Mouse (Mus musculus): ENCODE data around the gene Grwd1. TPM values are rescaled to one million over a fixed set of nuclear protein-coding genes. Genes with fewer than 3 reads are reported as not detected.
A peak's percentile ranks its signal among the peaks of the same experiment; 100 is the strongest.

Gene Grwd1
- polyA plus RNA-seq, 1 experiment: 12.1 TPM

DNA sequence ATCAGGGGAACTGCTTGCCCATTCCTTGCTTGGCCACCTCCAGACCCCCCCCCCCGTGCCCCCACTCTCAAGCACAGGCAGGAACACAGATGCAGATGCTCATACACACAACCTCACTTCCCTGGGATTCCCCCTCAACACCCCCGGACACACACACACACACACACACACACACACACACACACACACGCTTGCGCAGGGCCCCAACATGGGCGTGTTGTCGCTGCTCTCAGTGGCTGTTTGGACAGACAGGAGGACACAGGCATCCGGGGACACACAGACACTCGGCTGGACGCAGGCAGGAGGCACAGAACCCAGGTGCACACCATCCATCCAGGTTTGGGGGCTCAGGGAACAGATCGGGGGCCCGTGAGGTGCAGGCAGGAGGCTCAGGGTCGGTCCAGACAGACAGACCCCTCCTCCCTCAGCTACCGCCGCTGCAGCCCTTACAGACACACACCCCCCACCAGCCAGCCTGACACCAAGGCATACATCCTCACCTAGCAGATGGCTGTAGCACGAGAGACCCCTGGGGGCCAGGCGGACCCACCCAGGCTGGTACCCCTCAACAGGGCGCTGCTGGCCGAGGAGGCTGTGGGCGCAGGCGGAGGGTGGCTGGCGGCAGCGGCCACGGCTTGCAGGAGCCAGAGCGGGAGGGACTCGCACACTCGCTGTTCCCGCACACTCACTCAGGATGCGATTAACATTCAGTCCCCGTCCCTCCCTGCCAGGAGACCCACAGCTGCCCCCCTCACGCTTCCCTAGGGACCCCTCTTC lies 39.7 kb upstream of the Grwd1 start:
- no peaks in the 10 kb centered on the region for H3K27me3 ChIP-seq (ENCODE audit: control insufficient read depth, insufficient read depth, low read length)

DNA sequence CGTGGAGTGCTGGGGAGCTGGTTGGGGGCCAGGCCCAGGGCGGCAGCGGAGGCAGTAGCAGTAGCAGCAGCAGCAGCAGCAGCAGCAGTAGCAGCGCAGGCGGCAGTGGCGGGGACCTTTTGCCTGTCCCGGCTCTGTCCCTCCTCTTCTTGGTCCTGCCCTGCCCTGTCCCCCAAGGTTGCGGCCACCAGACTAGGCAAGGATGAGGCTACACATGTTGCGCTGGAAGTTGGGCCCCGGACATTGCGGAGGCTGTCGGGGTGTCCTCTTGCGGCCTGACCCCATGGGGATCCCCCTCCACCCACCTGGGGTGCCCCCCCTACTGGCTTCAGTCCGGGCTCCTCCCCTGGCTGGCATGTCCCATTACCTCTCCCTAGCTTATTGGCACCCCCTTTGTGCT lies 39.0 kb upstream of the Grwd1 start:
- TF ChIP-seq POLR2A (IDR thresholded peaks at IDR 0.05; ENCODE audit: control insufficient read depth, low read depth, low read length): no peak
- TF ChIP-seq CTCF (IDR thresholded peaks at IDR 0.05; ENCODE audit: control insufficient read depth, insufficient read depth, insufficient replicate concordance, low read depth, low read length): no peak
- no peaks in the 10 kb centered on the region for H3K36me3 ChIP-seq (ENCODE audit: control insufficient read depth, insufficient read depth, low read length)
- no peaks in the 10 kb centered on the region for H3K27me3 ChIP-seq (ENCODE audit: control insufficient read depth, insufficient read depth, low read length)
- peak overlapping the region; percentile 8; the same call in 1 of the 2 replicates for H3K4me3 ChIP-seq (ENCODE audit: control insufficient read depth, low read depth, low read length)
- H3K4me1 ChIP-seq (ENCODE audit: control insufficient read depth, insufficient read depth, low read length): peaks cover 52% of the 10 kb centered on the region
- H3K27ac ChIP-seq (ENCODE audit: control insufficient read depth, insufficient read depth, low read depth, low read length): no peak overlapping the region

More for the DNA sequence above, 39.7 kb upstream of the Grwd1 start:
- no peak overlapping the region for H3K27ac ChIP-seq (ENCODE audit: control insufficient read depth, insufficient read depth, low read depth, low read length)
- TF ChIP-seq POLR2A (IDR thresholded peaks at IDR 0.05; ENCODE audit: control insufficient read depth, low read depth, low read length) (no peak; the same call in 1 of the 2 replicates), CTCF (IDR thresholded peaks at IDR 0.05; ENCODE audit: control insufficient read depth, insufficient read depth, insufficient replicate concordance, low read depth, low read length) (no peak)
- H3K4me3 ChIP-seq (ENCODE audit: control insufficient read depth, low read depth, low read length): no peak overlapping the region
- no peaks in the 10 kb centered on the region for H3K36me3 ChIP-seq (ENCODE audit: control insufficient read depth, insufficient read depth, low read length)
- peaks cover 52% of the 10 kb centered on the region for H3K4me1 ChIP-seq (ENCODE audit: control insufficient read depth, insufficient read depth, low read length)

DNA sequence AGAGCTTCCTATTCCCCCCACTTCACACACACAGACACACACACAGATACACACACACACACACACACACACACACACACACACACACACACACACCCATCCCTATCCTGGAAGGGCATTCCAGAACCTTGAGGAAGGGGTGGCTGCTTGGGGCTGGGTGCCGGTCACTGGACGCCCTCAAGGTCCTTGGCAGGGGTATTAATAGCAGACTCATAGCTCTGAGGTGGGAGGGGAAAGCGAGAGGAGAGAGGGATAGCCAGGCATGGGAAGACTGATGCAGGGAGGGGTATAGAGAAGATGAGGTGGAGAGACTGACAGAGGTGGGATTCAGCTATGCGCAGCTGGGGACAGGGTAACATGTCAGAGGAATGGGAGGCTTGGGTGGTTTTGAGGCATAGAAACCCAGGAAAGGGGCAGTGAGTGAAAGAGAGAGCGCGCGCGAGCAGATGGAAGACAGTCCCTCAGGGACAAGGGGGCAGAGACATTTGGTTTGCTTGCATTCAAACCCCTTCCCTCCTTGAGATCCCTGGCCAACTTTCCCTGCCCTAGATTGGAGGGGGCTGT lies 38.4 kb upstream of the Grwd1 start:
- Histone ChIP-seq H3K4me1 (ENCODE audit: control insufficient read depth, insufficient read depth, low read length) (peaks cover 51% of the 10 kb centered on the region), H3K4me3 (ENCODE audit: control insufficient read depth, low read depth, low read length) (no peak overlapping the region), H3K27ac (ENCODE audit: control insufficient read depth, insufficient read depth, low read depth, low read length) (no peak overlapping the region), H3K27me3 (ENCODE audit: control insufficient read depth, insufficient read depth, low read length) (no peaks in the 10 kb centered on the region), H3K36me3 (ENCODE audit: control insufficient read depth, insufficient read depth, low read length) (no peaks in the 10 kb centered on the region)
- TF ChIP-seq POLR2A (IDR thresholded peaks at IDR 0.05; ENCODE audit: control insufficient read depth, low read depth, low read length) (no peak), CTCF (IDR thresholded peaks at IDR 0.05; ENCODE audit: control insufficient read depth, insufficient read depth, insufficient replicate concordance, low read depth, low read length) (no peak)

DNA sequence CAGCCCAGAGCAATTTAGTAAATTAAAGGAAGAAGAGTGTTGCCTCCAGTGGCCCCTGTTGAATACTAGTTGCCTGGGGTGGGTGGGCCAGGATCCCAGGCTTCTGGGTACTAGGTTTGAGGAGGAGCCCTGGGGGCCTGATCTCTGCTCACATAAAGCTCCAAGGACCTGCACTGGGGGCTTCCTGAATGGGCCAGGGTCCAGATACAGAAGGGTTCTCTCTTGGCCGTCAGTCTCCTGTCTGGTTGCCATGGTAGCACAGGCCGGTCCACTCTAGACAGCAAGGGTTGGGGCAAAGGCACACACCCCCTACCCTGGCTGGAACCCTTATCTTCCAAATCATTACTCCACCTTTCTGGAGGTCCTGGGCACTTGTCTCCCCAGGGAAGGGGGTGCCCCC lies 37.1 kb upstream of the Grwd1 start:
- Histone ChIP-seq H3K36me3 (ENCODE audit: control insufficient read depth, insufficient read depth, low read length) (no peaks in the 10 kb centered on the region), H3K27me3 (ENCODE audit: control insufficient read depth, insufficient read depth, low read length) (no peaks in the 10 kb centered on the region), H3K4me3 (ENCODE audit: control insufficient read depth, low read depth, low read length) (no peak overlapping the region; the same call in 1 of the 2 replicates), H3K4me1 (ENCODE audit: control insufficient read depth, insufficient read depth, low read length) (peaks cover 38% of the 10 kb centered on the region), H3K27ac (ENCODE audit: control insufficient read depth, insufficient read depth, low read depth, low read length) (no peak overlapping the region)
- no peak; the same call in 1 of the 2 replicates for TF ChIP-seq POLR2A (IDR thresholded peaks at IDR 0.05; ENCODE audit: control insufficient read depth, low read depth, low read length)
- TF ChIP-seq CTCF (IDR thresholded peaks at IDR 0.05; ENCODE audit: control insufficient read depth, insufficient read depth, insufficient replicate concordance, low read depth, low read length): no peak

DNA sequence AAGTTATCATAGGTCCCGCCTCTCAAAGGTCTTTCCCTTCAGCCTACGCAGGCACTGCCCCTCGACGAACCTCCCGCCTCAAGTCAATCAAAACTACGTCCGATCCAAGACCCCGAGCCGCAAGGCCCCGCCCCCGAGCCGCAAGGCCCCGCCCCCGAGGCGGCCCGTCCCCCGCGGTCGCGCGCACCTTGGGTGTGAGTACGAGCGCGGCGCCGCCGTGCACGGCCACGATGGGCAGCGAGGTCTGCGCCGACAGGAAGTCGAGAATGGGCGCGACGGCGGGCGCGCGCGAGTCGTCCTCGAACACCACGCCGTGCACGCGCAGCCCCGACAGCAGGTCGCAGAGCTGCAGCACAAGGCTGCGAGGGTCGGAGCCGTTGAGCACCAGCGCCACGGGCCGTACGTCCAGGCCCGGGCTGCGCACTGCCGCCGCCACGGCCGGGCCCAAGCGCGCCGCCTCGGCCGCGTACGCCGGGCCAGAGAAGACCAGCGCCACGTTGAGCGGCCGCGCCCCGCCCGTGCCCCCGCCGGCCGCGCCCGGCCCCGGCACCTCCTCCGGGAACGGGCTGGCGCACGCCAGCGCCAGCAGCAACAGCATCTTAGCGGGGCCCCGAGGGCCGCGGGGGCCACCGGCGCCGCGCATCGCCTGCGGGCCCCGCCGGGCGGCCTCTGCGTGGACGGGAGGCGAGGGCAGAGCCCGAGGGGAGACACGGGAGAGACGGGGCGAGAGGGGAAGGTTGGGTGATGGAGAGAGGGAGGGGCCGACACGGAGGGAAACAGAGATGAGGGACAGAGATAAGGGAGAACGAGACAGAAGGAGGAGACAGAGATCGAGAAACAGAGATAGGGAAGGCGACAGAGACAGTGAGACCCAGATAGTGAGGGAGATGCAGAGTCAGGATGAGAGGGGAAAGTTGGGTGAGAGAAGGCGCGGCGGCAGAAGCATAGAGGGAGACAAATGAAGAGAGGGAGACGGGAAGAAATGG lies 35.5 kb upstream of the Grwd1 start:
- Histone ChIP-seq H3K27me3 (ENCODE audit: control insufficient read depth, insufficient read depth, low read length) (no peaks in the 10 kb centered on the region), H3K27ac (ENCODE audit: control insufficient read depth, insufficient read depth, low read depth, low read length) (peak overlapping the region; percentile 88), H3K4me1 (ENCODE audit: control insufficient read depth, insufficient read depth, low read length) (peaks cover 33% of the 10 kb centered on the region), H3K4me3 (ENCODE audit: control insufficient read depth, low read depth, low read length) (peak overlapping the region; percentile 97), H3K36me3 (ENCODE audit: control insufficient read depth, insufficient read depth, low read length) (no peaks in the 10 kb centered on the region)
- TF ChIP-seq CTCF (IDR thresholded peaks at IDR 0.05; ENCODE audit: control insufficient read depth, insufficient read depth, insufficient replicate concordance, low read depth, low read length): no peak
- peak; percentile 91 for TF ChIP-seq POLR2A (IDR thresholded peaks at IDR 0.05; ENCODE audit: control insufficient read depth, low read depth, low read length)

DNA sequence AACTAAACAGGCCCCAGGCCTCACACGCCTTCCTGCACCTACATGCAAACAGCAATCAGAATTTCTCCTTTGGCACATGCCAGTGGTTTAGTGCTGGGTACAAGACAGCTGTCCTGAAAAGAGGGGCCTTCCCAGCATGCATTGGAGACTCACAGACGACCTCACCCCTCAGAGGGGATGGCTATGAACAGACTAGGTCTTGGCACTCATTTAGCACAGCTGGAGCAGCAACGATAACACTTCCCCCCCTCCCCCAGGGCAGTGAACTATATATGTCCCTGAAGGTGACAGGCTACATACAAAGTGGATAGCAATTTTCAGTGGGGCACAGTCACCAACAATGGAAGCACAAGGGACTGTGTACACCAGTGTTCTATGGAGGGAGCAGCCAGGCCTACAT lies 33.7 kb upstream of the Grwd1 start:
- no peak overlapping the region for H3K27ac ChIP-seq (ENCODE audit: control insufficient read depth, insufficient read depth, low read depth, low read length)

More for the DNA sequence above, 33.7 kb upstream of the Grwd1 start:
- TF ChIP-seq POLR2A (IDR thresholded peaks at IDR 0.05; ENCODE audit: control insufficient read depth, low read depth, low read length) (no peak), CTCF (IDR thresholded peaks at IDR 0.05; ENCODE audit: control insufficient read depth, insufficient read depth, insufficient replicate concordance, low read depth, low read length) (no peak)
- no peak overlapping the region for H3K4me3 ChIP-seq (ENCODE audit: control insufficient read depth, low read depth, low read length)
- peaks cover 21% of the 10 kb centered on the region for H3K4me1 ChIP-seq (ENCODE audit: control insufficient read depth, insufficient read depth, low read length)
- H3K36me3 ChIP-seq (ENCODE audit: control insufficient read depth, insufficient read depth, low read length): no peaks in the 10 kb centered on the region
- no peaks in the 10 kb centered on the region for H3K27me3 ChIP-seq (ENCODE audit: control insufficient read depth, insufficient read depth, low read length)
